Mouse (Mus musculus) liver (tissue): Measurements from ENCODE around the gene Dck.
"Not testable (repeated sequence)": the region's sequence is repeated elsewhere in the genome, so short reads cannot be mapped to it uniquely, and the experiment has no call there.

Experiments
- DNase-seq: peaks from one replicate; pipeline ENCODE4 v3.0.0-alpha.2; 2020; ENCODE audit warnings: mixed read lengths

The Dck gene

DNA sequence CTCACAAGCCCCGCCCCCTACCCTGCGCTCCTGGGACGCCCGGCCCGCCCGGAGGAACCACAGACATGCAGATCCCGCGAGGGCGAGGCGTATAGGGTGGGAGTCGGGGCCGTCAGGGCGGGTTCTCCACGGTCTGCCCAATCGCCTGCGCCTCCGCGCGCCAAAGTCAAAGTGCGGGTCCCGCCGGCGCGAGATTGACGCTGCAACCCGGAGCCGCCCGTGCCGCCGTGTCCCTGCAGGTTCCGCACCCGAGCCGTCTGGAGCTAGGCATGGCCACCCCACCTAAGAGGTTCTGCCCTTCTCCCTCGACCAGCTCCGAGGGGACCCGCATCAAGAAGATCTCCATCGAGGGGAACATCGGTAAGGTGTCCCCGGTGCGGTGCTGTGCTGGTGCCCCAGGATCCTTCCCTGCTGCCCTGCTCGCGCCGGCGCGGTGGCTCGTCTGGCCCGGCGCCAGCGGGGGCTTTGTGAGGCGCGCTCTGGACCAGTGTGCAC is at the start of gene Dck:
Gene Dck (plus strand): TSS at position 10 of the 495 bp plus-strand sequence.
- peak; percentile 100 for DNase-seq

DNA sequence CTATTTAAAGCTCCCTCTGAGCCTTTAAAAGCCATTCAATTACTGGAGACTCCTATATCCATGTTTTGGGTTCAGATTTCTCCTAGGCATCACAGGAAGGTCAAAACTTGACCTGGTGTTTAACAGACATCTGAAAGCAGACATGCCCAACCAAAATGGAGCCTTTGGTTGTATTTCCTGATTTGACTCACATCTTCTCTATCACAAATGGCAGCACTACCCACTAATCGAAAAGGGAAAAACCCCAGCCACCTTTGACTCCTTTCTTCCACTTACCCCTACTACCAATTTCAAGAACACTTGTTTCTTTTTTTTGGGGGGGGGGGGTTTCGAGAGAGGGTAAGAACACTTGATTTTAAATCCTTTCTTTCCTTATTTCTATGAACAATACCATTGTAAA is 47.8 kb upstream of the Dck start:
- DNase-seq: no peak

DNA sequence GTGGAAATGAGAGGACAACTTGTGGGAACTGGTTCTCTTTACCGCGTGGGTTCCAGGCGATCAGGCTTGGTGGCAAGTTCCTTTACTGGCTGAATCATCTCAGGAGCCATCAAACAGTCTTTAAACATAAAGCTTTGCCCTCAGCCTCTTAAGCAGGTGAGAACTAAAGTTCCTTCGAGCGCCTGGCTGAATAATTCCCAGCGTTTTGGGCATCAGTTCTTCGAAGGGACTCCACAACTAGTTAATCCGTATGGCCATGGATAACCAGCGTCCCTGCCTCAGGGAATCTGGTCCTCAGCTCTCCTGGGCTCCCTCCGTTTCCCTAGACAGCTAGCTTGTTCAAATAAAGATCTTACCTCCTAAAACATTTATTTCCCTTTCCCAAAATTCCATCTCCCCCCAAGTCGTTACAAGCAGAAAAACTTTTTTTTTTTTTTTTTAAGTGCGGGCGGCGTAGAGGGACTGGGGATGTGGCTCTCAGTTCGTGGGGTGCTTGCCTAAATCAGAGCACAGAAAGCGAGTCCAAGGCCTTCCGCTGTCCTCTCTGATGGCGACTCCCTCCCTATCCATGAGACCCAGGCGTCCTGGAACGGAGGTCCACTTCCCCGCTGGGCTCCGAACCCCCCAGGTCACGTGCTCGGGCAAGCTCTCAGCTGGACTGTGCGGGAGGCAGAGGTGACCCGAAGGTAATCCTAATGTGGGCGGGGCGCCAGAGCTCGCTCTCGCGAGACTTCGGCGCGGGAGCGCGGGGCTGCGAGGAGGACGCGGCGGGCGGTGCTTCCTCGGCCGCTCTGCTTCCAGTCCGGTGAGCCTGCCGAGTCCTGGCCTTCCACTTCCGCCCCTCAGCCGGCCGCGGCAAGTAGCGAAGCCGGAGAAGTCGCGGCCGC is 44.4 kb upstream of the Dck start, which contains the start of gene Mob1b:
Gene Mob1b (plus strand): TSS at position 740 of the 887 bp plus-strand sequence.
- DNase-seq: peak; percentile 99

DNA sequence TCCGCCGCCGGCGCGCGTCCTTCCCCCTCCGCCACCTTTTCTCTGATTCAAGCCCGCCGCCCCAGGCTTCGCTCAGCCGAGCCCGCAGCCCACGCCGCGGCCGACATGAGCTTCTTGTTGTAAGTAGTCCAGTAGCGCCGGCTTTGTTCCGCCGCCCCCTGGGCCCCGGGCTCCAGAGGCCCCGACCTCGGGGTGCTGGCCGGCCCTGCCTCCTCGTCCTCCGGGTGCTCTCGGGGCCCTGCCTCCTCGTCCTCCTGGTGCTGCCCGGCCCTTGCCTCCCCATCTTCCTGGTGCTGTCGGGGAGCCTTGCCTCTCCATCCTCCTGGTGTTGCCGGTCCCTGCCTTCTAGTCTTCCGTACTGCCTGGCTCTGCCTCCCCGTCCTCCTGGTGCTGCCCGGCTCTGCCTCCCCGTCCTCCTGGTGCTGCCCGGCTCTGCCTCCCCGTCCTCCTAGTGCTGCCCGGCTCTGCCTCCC is 43.8 kb upstream of the Dck start:
- DNase-seq: no peak

DNA sequence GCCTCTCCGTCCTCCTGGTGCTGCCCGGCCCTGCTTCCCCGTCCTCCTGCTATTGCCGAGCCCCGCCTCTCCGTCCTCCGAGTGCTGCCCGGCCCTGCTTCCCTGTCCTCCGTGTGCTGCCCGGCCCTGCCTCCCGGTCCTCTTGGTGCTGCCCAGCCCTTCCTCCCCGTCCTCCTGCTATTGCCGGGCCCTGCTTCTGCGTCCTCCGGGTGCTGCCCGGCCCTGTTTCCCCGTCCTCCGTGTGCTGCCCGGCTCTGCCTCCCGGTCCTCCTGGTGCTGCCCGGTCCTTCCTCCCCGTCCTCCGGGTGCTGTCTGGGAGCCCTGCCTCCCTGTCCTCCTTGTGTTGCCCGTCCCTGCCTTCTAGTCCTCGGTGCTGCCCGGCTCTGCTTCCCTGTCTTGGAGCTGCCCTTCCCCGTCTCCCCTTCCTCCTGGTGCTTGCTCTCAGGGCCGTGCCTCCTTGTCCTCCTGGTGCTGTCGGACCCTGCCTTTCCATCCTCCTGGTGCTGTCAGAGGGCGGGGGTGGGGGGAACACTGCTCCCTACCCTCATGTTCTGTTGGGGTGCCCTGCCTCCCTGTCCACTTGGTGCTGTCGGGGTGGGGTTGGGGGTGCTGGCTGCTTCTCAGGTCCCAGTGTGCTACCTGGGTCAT is 43.1 kb upstream of the Dck start:
- DNase-seq: peak; percentile 82

DNA sequence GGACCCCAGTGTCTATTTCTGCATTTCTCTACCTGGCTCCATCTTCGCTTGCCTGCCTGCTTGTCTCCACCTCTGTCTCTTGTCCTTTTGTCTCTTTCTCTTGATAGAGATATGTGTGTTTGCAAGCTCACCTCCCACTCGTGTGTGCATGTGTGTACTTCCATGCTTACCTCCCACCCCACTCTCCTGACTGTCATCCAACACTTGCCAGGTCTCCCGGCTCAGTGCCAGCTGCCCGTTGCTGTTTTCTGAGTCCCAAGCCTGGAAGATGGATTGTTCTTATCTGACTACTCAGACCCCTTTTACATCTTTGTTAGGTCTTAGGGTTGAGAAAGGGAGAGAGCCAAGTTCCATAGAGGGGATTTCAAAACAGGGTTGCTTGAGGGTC is 42.6 kb upstream of the Dck start:
- peak; percentile 38 for DNase-seq

DNA sequence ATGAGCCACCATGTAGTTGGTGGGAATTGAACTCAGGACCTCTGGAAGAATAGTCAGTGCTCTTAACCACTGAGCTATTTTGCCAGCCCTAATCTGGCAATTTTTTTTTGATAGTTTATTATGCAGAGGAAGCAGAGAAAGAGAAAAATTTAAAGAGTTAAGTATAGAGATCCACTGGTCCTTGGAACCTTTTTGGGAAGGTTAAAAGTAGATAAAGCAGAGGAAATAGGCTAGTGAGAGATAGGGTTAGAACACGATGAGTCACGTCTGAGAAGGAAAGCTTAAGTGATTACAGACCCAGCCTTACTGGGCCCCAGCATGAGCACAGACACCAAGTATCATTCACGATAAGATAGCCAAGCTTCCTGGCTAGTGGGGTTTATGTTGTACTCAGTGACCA is 40.8 kb upstream of the Dck start:
- peak; percentile 77 for DNase-seq

DNA sequence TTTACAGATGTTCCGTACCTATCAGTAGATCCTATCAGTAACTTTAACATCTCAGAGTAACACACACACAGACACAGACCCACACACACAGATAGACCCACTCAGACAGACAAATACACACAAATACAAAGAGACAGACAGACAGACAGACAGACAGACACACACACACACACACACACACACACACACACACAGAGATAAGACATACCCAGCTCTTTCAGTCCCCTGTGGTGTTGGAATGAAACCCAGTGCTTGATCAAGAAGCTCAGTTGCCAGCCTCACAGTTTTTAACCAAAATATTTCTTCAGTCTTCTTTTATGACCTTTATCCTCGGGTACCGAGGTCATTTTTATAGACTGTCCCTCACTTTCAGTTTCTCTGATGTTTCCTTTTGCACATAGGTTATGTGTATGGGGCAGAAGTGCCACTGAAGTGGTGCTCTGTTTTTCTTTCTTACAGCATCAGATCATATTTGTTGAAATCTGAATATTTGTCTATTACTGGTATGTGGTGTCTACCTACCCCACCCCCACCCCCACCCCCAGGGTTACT is 37.1 kb upstream of the Dck start:
- no peak for DNase-seq

DNA sequence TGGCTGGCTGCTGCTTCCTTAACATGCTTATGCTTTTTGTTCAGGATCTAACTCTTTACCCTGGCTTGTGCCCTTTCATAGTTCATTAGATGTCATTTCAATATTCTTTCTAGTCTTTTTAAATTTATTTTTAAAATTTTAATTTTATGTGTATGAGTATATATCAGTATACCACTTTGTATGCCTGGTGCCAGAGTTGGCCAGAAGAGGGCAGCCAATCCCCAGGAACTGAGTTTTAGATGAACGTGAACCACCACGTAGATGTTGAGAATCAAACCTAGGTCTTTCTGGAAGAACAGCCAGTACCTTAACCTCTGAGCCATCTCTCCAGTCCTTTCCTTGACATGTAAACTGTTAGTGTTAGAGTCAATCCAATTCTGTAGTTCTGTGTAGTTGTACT is 30.0 kb upstream of the Dck start:
- peak; percentile 63 for DNase-seq

DNA sequence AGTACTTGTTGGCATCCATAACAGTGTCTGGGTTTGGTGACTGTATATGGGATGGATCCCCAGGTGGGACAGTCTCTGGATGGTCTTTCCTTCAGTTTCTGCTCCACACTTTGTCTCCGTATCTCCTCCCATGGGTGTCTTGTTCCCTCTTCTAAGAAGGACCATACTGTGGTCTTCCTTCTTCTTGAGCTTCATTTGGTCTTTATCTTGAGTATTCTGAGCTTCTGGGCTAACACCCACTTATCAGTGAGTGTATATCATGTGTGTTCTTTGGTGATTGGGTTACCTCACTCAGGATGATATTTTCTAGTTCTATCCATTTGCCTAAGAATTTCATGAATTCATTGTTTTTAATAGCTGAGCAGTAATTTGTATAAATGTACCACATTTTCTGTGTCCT is 23.7 kb upstream of the Dck start:
- DNase-seq: not testable (repeated sequence)

DNA sequence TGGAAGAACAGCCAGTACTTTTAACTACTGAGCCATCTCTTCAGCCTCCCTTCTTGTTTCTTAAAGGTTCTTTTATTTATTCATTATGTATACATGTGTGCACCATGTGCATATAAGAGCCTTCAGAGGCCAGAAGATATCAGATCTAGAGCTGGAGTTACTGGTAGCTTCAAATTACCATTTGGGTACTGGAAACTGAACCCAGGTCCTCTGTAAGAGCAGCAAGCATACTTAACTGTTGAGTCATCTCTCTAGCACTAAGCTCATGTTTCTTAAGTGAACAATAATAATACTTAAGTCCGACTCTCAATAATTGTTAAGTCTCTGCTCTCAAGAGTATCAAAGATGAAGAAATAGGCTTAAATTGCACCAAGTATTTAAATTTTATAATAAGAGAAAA is 17.0 kb upstream of the Dck start:
- no peak for DNase-seq

DNA sequence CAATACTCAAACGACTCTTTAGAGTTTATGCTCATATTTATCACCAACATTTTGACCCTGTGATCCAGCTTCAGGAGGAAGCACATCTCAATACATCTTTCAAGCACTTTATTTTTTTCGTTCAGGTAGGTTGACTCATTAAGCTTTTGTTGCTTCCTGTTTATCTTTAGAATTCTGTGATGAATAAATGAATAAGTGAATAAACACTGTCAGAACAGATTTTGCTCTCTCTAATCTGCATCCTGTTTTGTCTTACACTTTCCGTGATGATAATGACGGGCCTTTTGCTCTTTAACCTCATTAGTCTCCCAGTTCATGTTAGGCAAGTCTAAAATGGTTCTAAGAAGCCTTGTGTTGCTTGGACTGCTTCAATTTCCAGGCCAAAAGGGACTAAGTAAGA is 11.6 kb upstream of the Dck start:
- DNase-seq: no peak

DNA sequence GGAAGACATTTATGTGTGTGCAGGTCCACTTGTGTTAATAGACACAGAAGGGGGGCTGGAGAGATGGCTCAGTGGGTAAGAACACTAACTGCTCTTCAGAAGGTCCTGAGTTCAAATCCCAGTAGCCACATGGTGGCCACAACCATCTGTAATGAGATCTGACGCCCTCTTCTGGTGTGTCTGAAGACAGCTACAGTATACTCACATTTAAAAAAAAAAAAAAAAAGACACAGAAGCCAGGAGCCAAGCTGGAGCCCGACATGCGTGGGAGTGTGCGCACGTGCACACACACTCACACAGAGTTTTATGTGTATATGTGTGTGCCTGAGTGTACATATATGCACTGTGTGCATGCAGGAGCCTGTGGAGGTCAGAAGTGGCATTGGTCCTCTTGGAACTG is 2.2 kb upstream of the Dck start:
- no peak for DNase-seq

DNA sequence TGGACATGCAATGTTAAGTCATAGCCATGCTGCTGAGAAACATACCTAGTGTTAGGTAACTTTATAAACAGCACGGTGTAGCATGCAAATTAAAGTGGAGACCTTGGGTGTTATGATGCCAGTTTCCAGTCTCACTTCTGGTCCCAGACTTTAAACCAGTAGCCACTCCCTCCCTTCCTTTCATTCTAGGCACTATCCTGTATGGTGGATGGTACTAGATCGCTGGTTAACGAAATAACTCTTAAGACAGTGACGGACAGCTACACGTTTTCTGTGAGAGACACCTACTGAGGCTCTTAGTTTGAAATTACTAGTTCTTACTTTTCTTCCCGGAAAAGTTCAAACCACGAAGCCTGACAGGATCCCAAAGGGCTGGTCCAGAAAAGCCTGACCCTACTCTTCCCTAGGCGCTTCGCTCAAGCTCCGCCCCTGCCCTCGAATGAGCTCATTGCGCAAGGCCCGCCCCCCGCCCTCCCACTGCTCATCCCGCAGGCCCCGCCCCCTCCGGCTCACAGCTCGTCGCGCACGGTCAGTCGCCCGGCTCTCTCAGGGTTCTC is 288 bp upstream of the Dck start:
- DNase-seq: no peak

DNA sequence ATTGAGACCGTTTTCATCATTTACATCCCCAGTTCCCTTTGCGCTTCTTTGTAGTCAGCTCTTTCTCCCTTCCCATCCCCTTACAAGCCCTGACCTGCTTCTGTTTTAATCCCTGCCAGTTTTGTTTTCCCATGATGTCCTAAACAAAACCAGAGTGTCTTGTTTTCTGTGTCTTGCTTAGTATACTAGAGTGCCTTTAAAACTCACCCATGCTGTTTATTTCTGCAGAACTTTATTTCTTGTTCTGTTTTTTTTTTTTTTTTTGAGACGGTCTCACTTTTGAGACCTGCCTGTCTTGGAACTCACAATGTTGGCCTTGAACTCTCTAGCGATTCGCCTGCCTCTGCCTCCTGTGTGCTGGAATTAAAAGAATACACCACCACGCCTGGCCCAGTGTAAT is 791 bp downstream of the Dck start:
- no peak for DNase-seq

DNA sequence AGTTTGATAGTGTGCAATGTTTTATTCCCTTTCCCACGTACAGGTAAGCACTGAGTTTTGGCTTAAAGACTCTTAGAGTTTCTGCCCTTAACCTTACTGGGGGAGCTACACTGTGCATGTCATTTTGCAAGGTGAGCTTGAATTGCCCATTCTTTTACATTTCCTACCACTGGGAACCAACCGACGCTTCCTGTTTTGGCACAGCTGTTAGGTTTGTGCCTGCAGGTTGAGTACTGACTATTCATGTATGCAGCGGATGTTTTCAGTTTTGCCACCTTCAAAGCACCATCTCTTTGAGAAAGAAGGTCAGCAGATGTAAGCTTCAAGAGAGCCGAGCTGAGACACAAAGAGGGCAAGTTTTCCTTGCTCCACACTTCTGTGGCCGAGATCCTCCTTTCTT is 1.3 kb downstream of the Dck start:
- DNase-seq: no peak

DNA sequence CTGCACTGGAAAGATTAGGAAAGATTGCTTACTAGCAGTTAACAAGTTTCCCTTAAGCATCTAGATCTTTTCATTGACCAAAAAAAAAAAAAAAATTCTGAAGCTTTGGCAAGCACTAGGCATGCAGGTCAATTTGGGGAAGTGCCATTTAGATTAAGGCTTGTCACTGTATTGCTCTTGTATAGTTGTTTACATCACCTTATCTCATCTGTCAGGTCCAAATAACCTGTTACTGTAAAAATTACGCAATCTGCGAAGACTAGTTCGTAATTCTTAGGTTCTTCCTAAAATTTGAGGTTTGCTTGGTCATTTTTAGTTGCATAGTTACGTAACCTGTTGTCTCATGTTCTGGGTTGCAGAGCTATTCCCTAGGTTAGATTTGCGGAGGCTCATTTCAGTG is 2.1 kb downstream of the Dck start:
- DNase-seq: no peak

DNA sequence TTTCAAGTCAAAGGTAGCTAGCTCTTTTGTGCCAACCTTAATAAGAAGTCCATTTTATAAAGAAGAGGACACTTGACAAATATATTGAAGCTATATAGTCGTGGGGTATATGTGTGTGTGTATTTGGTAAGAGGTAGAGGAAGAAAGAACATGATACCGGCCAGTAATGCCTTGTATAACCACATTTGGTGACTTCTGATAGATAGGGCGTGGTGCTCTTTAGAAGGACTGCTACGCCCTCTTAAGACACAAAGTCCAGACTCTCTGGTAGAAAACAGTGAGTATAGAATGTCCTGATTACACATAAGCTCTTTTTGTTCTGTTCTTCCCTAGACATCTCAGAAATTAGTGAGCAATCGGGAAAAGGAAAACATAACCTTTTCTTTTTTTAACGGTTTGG is 3.4 kb downstream of the Dck start:
- peak; percentile 23 for DNase-seq

DNA sequence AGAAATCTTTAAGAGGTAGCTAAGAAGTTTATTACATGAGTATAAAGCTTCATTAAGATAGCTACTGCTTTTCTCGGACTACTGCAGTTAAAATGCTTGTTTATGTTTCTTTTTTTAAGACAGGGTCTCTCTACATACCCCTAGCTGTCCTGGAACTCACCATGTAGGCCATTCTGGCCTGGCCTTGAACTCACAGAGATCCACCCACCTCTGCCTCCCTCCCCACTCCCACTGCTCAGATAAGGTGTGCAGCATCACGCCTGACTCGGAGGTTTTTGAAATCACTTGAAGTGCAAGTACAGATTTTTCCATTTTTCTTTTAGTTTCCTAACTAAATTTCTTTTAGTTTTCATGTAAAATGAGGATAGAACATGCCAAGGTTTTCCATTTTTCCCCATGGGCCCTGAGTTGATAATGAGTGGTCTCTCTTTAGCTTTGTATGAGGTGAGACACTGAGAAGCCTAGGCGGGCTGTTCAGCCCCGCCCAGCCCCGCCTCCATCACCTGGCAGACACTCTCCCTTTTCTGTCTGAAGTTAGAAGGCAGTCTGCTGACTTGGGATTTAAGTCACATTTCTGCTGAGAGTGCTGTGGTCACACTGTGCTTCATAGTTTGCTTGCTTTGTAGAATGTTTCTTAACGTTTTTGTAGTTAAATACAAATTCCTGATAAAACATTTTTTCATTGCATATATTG is 17.4 kb downstream of the Dck start:
- DNase-seq: no peak

DNA sequence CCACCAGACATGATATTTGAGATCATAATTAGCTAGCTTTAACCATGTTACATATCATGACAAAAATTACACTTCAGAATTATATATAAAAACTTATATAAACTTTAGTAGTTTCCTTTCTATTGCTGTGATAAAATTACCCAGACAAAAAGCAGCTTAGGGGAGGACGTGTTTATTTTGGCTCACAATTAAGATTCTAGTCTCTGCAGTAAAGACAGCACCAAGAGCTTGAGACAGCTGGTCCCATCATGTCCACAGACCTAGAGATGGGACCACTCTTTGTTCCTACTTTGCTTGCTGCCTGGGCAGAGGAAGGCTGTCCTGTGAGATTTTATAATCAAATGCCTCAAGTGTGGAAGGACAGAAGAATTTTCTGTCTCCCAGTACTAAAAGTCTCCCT is 20.3 kb downstream of the Dck start:
- no peak for DNase-seq

DNA sequence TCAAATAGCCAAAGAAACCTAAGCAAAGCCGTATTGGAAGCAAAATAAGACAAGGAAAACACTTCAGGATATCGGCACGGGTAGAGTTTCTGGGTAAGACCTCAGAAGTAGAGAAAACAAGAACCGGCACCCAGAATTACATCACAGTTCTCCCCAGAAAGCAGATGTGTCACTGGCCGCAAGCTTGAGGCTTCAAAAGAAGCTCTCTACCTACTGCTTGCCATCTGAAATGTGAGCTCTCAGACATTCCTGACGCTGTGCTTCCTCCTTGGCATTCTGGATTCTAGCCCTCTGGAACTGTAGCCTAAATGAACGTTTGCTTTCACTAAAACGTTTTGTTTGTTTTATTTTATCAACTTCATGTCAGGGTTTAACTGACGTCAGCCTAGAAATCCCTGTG is 25.9 kb downstream of the Dck start:
- DNase-seq: no peak
